Mouse (Mus musculus) neural tube, embryonic 14.5 days (tissue): Measurements from ENCODE around the gene Trpv6. TPM values are rescaled to one million over a fixed set of nuclear protein-coding genes. Genes with fewer than 3 reads are reported as not detected.

Experiments
- polyA plus RNA-seq: library from polyadenylated mRNA; unstranded; fragments of >200 nt; fragmentation: Nextera tagmentation; extraction: Ambion mirVana; gene quantifications from 2 replicates; pipeline ENCODE4 v1.2.1, GENCODE M21; 2014

Gene Trpv6
- polyA plus RNA-seq, 1 experiment from 2014 or later = 1.4 TPM

Other genes with a start within 250 kb of the Trpv6 start
- gene Gm5771, start 244.0 kb downstream of the Trpv6 start, polyA plus RNA-seq = not detected in 2 replicates
- gene Gm10334, start 190.3 kb downstream of the Trpv6 start, polyA plus RNA-seq = not detected in 2 replicates
- not detected in 2 replicates for gene Prss1, start 177.5 kb downstream of the Trpv6 start, polyA plus RNA-seq
- gene Prss2, start 114.6 kb downstream of the Trpv6 start, polyA plus RNA-seq = not detected in 2 replicates
- gene Ephb6, start 30.9 kb downstream of the Trpv6 start, polyA plus RNA-seq = 30.4 and 40.3 TPM in 2 replicates
- gene Trpv5, start 44.4 kb upstream of the Trpv6 start, polyA plus RNA-seq = not detected in 2 replicates
- not detected in 2 replicates for gene Llcfc1, start 48.0 kb upstream of the Trpv6 start, polyA plus RNA-seq
- gene Kel, start 67.9 kb upstream of the Trpv6 start, polyA plus RNA-seq = 0.31 and 0.37 TPM in 2 replicates
- gene Olfr459, start 138.8 kb upstream of the Trpv6 start, polyA plus RNA-seq = not detected in 2 replicates
- gene Pip, start 211.1 kb upstream of the Trpv6 start, polyA plus RNA-seq = not detected in 2 replicates
- not detected in 2 replicates for gene Sval2, start 216.6 kb upstream of the Trpv6 start, polyA plus RNA-seq